Mouse (Mus musculus) midbrain, postnatal 0 days (tissue): Measurements from ENCODE around the gene Igsf11. TPM values are rescaled to one million over a fixed set of nuclear protein-coding genes. Genes with fewer than 3 reads are reported as not detected.
A peak's percentile ranks its signal among the peaks of the same experiment; 100 is the strongest.

Experiments used
- ATAC-seq: fragments of 200-750 bp; cut with Nextera tagmentation; 2 replicates; pipeline ENCODE4 v1.8.0; 2017; ENCODE audit warnings: moderate number of reproducible peaks, mild to moderate bottlenecking, moderate TSS enrichment, moderate library complexity; ENCODE audit not compliant: low FRiP score
- DNase-seq: peaks from one replicate; pipeline ENCODE4 v3.0.0-alpha.2; 2015; ENCODE audit warnings: low spot score
- H3K27ac ChIP-seq: fragments of 300-500 bp; sonication (generic); 2 replicates; pipeline ENCODE4 v1.5.1; 2014; ENCODE audit warnings: low read depth, mild to moderate bottlenecking, low read length, mixed read lengths
- H3K27me3 ChIP-seq: fragments of 300-500 bp; sonication (generic); 2 replicates; pipeline ENCODE4 v1.6.1; 2014; ENCODE audit warnings: low read length, control low read depth, mixed read lengths; ENCODE audit not compliant: insufficient read depth
- H3K36me3 ChIP-seq: fragments of 300-500 bp; sonication (generic); 2 replicates; pipeline ENCODE4 v1.6.1; 2014; ENCODE audit warnings: low read length, control low read depth, mixed read lengths; ENCODE audit not compliant: insufficient read depth
- H3K4me1 ChIP-seq: fragments of 300-500 bp; sonication (generic); 2 replicates; pipeline ENCODE4 v1.6.1; 2014; ENCODE audit warnings: mild to moderate bottlenecking, control low read depth, antibody characterized with exemption, low read length, mixed read lengths; ENCODE audit not compliant: insufficient read depth
- H3K4me2 ChIP-seq: fragments of 300-500 bp; sonication (generic); 2 replicates; pipeline ENCODE4 v1.6.1; 2014; ENCODE audit warnings: low read depth, mild to moderate bottlenecking, low read length, mixed read lengths; ENCODE audit not compliant: poor library complexity, severe bottlenecking
- H3K4me3 ChIP-seq: fragments of 300-500 bp; sonication (generic); 2 replicates; pipeline ENCODE4 v1.5.1; 2014; ENCODE audit warnings: low read depth, mild to moderate bottlenecking, low read length, moderate library complexity
- H3K9ac ChIP-seq: fragments of 300-500 bp; sonication (generic); replicated peaks from 2 replicates; pipeline ENCODE4 v1.6.1; 2014; ENCODE audit warnings: mild to moderate bottlenecking, low read length, moderate library complexity, mixed read lengths; ENCODE audit not compliant: poor library complexity, severe bottlenecking
- H3K9me3 ChIP-seq: fragments of 300-500 bp; sonication (generic); 2 replicates; pipeline ENCODE4 v1.6.1; 2016; ENCODE audit warnings: low read length, control low read depth
- CTCF ChIP-seq: IDR thresholded peaks from 2 replicates; pipeline ENCODE4 v1.5.1; 2016; ENCODE audit warnings: antibody characterized with exemption, mild to moderate bottlenecking
- WGBS: fragments of 180-500 bp; shearing (Covaris S2); extraction: QIAGEN DNeasy Blood & Tissue Kit; methylation state at CpG from one replicate; pipeline ENCODE4 v1.1.7; 2014; 5-methylcytosine and 5-hydroxymethylcytosine counted together
- polyA plus RNA-seq: library from polyadenylated mRNA; unstranded; fragments of >200 nt; fragmentation: Nextera tagmentation; extraction: Ambion mirVana; gene quantifications from 2 replicates; pipeline ENCODE4 v1.2.1, GENCODE M21; 2015
- total RNA-seq: library from RNA; depleted of rRNA; stranded (reverse); fragments of >200 nt; gene quantifications from 2 replicates; pipeline ENCODE4 v1.2.3, GENCODE M21; 2014

Gene Igsf11
- total and polyA plus RNA-seq, 2 experiments from 2014 or later = 3.1 to 18.7 TPM

GRCm38 (mm10) chr16:38898816-38899425, 6.5 kb downstream of the Igsf11 start:
- no peak overlapping the region for H3K4me2 ChIP-seq
- no peak overlapping the region for H3K9ac ChIP-seq
- no peaks in the 10 kb centered on the region for H3K36me3 ChIP-seq
- DNase-seq (no peak), ATAC-seq (no peak)
- no peaks in the 10 kb centered on the region for H3K4me1 ChIP-seq
- TF ChIP-seq CTCF = no peak
- 47% methylated on average over 8 of the region's 8 CpGs for WGBS
- H3K27ac ChIP-seq = no peak overlapping the region
- no peak overlapping the region for H3K4me3 ChIP-seq
- no peaks in the 10 kb centered on the region for H3K9me3 ChIP-seq
- no peaks in the 10 kb centered on the region for H3K27me3 ChIP-seq

GRCm38 (mm10) chr16:38900024-38900423, 7.6 kb downstream of the Igsf11 start:
- Histone ChIP-seq H3K27me3 (no peaks in the 10 kb centered on the region), H3K9ac (no peak overlapping the region), H3K4me2 (no peak overlapping the region), H3K4me1 (no peaks in the 10 kb centered on the region), H3K9me3 (no peaks in the 10 kb centered on the region), H3K27ac (no peak overlapping the region), H3K36me3 (no peaks in the 10 kb centered on the region), H3K4me3 (no peak overlapping the region)
- ATAC-seq (no peak), DNase-seq (no peak)
- no peak for TF ChIP-seq CTCF
- WGBS = 81% methylated on average over 1 of the region's 1 CpGs

GRCm38 (mm10) chr16:38902111-38902778, 9.8 kb downstream of the Igsf11 start:
- H3K27ac ChIP-seq = peak overlapping the region; percentile 19; the same call in 1 of the 2 replicates
- no peaks in the 10 kb centered on the region for H3K4me1 ChIP-seq
- H3K27me3 ChIP-seq = no peaks in the 10 kb centered on the region
- peak; percentile 93 for ATAC-seq
- H3K4me3 ChIP-seq = peak overlapping the region; percentile 68
- TF ChIP-seq CTCF = peak; percentile 94
- under 1% methylated on average over 62 of the region's 71 CpGs for WGBS
- H3K9ac ChIP-seq = peak overlapping the region; percentile 55
- no peaks in the 10 kb centered on the region for H3K36me3 ChIP-seq
- no peaks in the 10 kb centered on the region for H3K9me3 ChIP-seq
- H3K4me2 ChIP-seq = peak overlapping the region; percentile 89
- DNase-seq = peak; percentile 84

- Histone ChIP-seq H3K9ac (no peak overlapping the region), H3K4me3 (peak overlapping the region; percentile 68), H3K9me3 (no peaks in the 10 kb centered on the region), H3K36me3 (no peaks in the 10 kb centered on the region), H3K4me2 (peak overlapping the region; percentile 89), H3K4me1 (no peaks in the 10 kb centered on the region), H3K27me3 (no peaks in the 10 kb centered on the region), H3K27ac (no peak overlapping the region)
- DNase-seq (peak; percentile 32), ATAC-seq (no peak)
- no peak for TF ChIP-seq CTCF
- WGBS = 40% methylated on average over 4 of the region's 4 CpGs
These were observed 10.5 kb downstream of the Igsf11 start for GRCm38 (mm10) chr16:38903020-38903419.

GRCm38 (mm10) chr16:38904202-38904601, 11.7 kb downstream of the Igsf11 start:
- no peak for TF ChIP-seq CTCF
- WGBS = 65% methylated on average over 9 of the region's 9 CpGs
- Histone ChIP-seq H3K9me3 (no peaks in the 10 kb centered on the region), H3K4me3 (no peak overlapping the region), H3K27me3 (no peaks in the 10 kb centered on the region), H3K4me2 (0 out of 2 replicates have a peak overlapping the region, but pooled peaks have one; percentile 4), H3K9ac (no peak overlapping the region), H3K4me1 (no peaks in the 10 kb centered on the region), H3K36me3 (no peaks in the 10 kb centered on the region), H3K27ac (no peak overlapping the region)
- ATAC-seq (no peak), DNase-seq (no peak)

GRCm38 (mm10) chr16:38905911-38906310, 13.4 kb downstream of the Igsf11 start:
- no peaks in the 10 kb centered on the region for H3K27me3 ChIP-seq
- H3K9ac ChIP-seq = no peak overlapping the region
- H3K27ac ChIP-seq = no peak overlapping the region
- 60% methylated on average over 10 of the region's 10 CpGs for WGBS
- no peaks in the 10 kb centered on the region for H3K4me1 ChIP-seq
- ATAC-seq (peak; percentile 38; the same call in 1 of the 2 replicates), DNase-seq (peak; percentile 53)
- no peaks in the 10 kb centered on the region for H3K9me3 ChIP-seq
- H3K4me3 ChIP-seq = no peak overlapping the region
- no peak overlapping the region for H3K4me2 ChIP-seq
- no peaks in the 10 kb centered on the region for H3K36me3 ChIP-seq
- TF ChIP-seq CTCF = no peak
